Mouse (Mus musculus): Measurements from ENCODE around the gene Cic. TPM values are rescaled to one million over a fixed set of nuclear protein-coding genes. Genes with fewer than 3 reads are reported as not detected.

Cic gene
- polyA plus RNA-seq, 1 experiment from 2014 or later = 31.5 TPM

- 3% methylated on average over 30 of the region's 30 CpGs for WGBS (ENCODE audit: insufficient replicate concordance)
- peaks cover 17% of the 10 kb centered on the region for H3K4me1 ChIP-seq (ENCODE audit: control insufficient read depth, insufficient read depth, low read length)
- H3K9ac ChIP-seq (ENCODE audit: low read depth, low read length) = peak overlapping the region; percentile 47
- peak overlapping the region; percentile 83 for H3K4me3 ChIP-seq (ENCODE audit: low read depth, low read length)
- H3K27me3 ChIP-seq (ENCODE audit: control insufficient read depth, insufficient read depth, low read length) = no peaks in the 10 kb centered on the region
- peaks cover 15% of the 10 kb centered on the region for H3K36me3 ChIP-seq (ENCODE audit: control insufficient read depth, insufficient read depth, low read length)
- H3K9me3 ChIP-seq (replicated peaks; ENCODE audit: control insufficient read depth, low read length) = no peaks in the 10 kb centered on the region
- ATAC-seq (replicated peaks; ENCODE audit: insufficient number of reproducible peaks, low FRiP score, low TSS enrichment) = peak; percentile 32
- H3K27ac ChIP-seq (ENCODE audit: low read depth, low read length) = peak overlapping the region; percentile 74
- H3K4me2 ChIP-seq = peak overlapping the region; percentile 75
Measured at GRCm38 (mm10) chr7:25238829-25239623, 28.5 kb upstream of the Cic start.

- H3K27ac ChIP-seq (ENCODE audit: low read depth, low read length) = peak overlapping the region; percentile 42
- WGBS (ENCODE audit: insufficient replicate concordance) = 57% methylated on average over 7 of the region's 7 CpGs
- H3K4me2 ChIP-seq = no peak overlapping the region
- H3K27me3 ChIP-seq (ENCODE audit: control insufficient read depth, insufficient read depth, low read length) = no peaks in the 10 kb centered on the region
- H3K4me3 ChIP-seq (ENCODE audit: low read depth, low read length) = no peak overlapping the region
- no peaks in the 10 kb centered on the region for H3K9me3 ChIP-seq (replicated peaks; ENCODE audit: control insufficient read depth, low read length)
- peaks cover 19% of the 10 kb centered on the region for H3K36me3 ChIP-seq (ENCODE audit: control insufficient read depth, insufficient read depth, low read length)
- no peak for ATAC-seq (replicated peaks; ENCODE audit: insufficient number of reproducible peaks, low FRiP score, low TSS enrichment)
- H3K4me1 ChIP-seq (ENCODE audit: control insufficient read depth, insufficient read depth, low read length) = peaks cover 21% of the 10 kb centered on the region
- no peak overlapping the region for H3K9ac ChIP-seq (ENCODE audit: low read depth, low read length)
Measured at GRCm38 (mm10) chr7:25240631-25241030, 26.9 kb upstream of the Cic start.

GRCm38 (mm10) chr7:25241062-25241461 is 26.4 kb upstream of the Cic start:
- Histone ChIP-seq H3K4me3 (ENCODE audit: low read depth, low read length) (no peak overlapping the region), H3K36me3 (ENCODE audit: control insufficient read depth, insufficient read depth, low read length) (peaks cover 22% of the 10 kb centered on the region)
- 28% methylated on average over 2 of the region's 2 CpGs for WGBS (ENCODE audit: insufficient replicate concordance)

GRCm38 (mm10) chr7:25243361-25243760 is 24.1 kb upstream of the Cic start:
- no peak overlapping the region for H3K4me2 ChIP-seq
- peaks cover 35% of the 10 kb centered on the region for H3K4me1 ChIP-seq (ENCODE audit: control insufficient read depth, insufficient read depth, low read length)
- no peaks in the 10 kb centered on the region for H3K27me3 ChIP-seq (ENCODE audit: control insufficient read depth, insufficient read depth, low read length)
- no peak overlapping the region for H3K9ac ChIP-seq (ENCODE audit: low read depth, low read length)
- H3K4me3 ChIP-seq (ENCODE audit: low read depth, low read length) = no peak overlapping the region
- 90% methylated on average over 4 of the region's 4 CpGs for WGBS (ENCODE audit: insufficient replicate concordance)
- H3K27ac ChIP-seq (ENCODE audit: low read depth, low read length) = no peak overlapping the region
- H3K36me3 ChIP-seq (ENCODE audit: control insufficient read depth, insufficient read depth, low read length) = peaks cover 22% of the 10 kb centered on the region
- no peak for ATAC-seq (replicated peaks; ENCODE audit: insufficient number of reproducible peaks, low FRiP score, low TSS enrichment)
- no peaks in the 10 kb centered on the region for H3K9me3 ChIP-seq (replicated peaks; ENCODE audit: control insufficient read depth, low read length)

More at GRCm38 (mm10) chr7:25241062-25241461, 26.4 kb upstream of the Cic start:
- Histone ChIP-seq H3K27ac (ENCODE audit: low read depth, low read length) (peak overlapping the region; percentile 42), H3K4me2 (no peak overlapping the region), H3K4me1 (ENCODE audit: control insufficient read depth, insufficient read depth, low read length) (peaks cover 22% of the 10 kb centered on the region), H3K27me3 (ENCODE audit: control insufficient read depth, insufficient read depth, low read length) (no peaks in the 10 kb centered on the region), H3K9me3 (replicated peaks; ENCODE audit: control insufficient read depth, low read length) (no peaks in the 10 kb centered on the region), H3K9ac (ENCODE audit: low read depth, low read length) (peak overlapping the region; percentile 30; the same call in 1 of the 2 replicates)
- ATAC-seq (replicated peaks; ENCODE audit: insufficient number of reproducible peaks, low FRiP score, low TSS enrichment) = no peak

- no peaks in the 10 kb centered on the region for H3K9me3 ChIP-seq (replicated peaks; ENCODE audit: control insufficient read depth, low read length)
- no peaks in the 10 kb centered on the region for H3K27me3 ChIP-seq (ENCODE audit: control insufficient read depth, insufficient read depth, low read length)
- peaks cover 33% of the 10 kb centered on the region for H3K4me1 ChIP-seq (ENCODE audit: control insufficient read depth, insufficient read depth, low read length)
- no peak overlapping the region; the same call in 1 of the 2 replicates for H3K4me2 ChIP-seq
- no peak for ATAC-seq (replicated peaks; ENCODE audit: insufficient number of reproducible peaks, low FRiP score, low TSS enrichment)
- 0 out of 2 replicates have a peak overlapping the region, but pooled peaks have one; percentile 10 for H3K9ac ChIP-seq (ENCODE audit: low read depth, low read length)
- 88% methylated on average over 30 of the region's 30 CpGs for WGBS (ENCODE audit: insufficient replicate concordance)
- peaks cover 22% of the 10 kb centered on the region for H3K36me3 ChIP-seq (ENCODE audit: control insufficient read depth, insufficient read depth, low read length)
- H3K27ac ChIP-seq (ENCODE audit: low read depth, low read length) = no peak overlapping the region
- H3K4me3 ChIP-seq (ENCODE audit: low read depth, low read length) = no peak overlapping the region
Measured at GRCm38 (mm10) chr7:25244562-25245369, 22.7 kb upstream of the Cic start.

GRCm38 (mm10) chr7:25246079-25246758 is 21.3 kb upstream of the Cic start:
- Histone ChIP-seq H3K36me3 (ENCODE audit: control insufficient read depth, insufficient read depth, low read length) (peaks cover 22% of the 10 kb centered on the region), H3K9me3 (replicated peaks; ENCODE audit: control insufficient read depth, low read length) (no peaks in the 10 kb centered on the region), H3K4me2 (peak overlapping the region; percentile 98), H3K4me3 (ENCODE audit: low read depth, low read length) (peak overlapping the region; percentile 80), H3K27ac (ENCODE audit: low read depth, low read length) (peak overlapping the region; percentile 99), H3K9ac (ENCODE audit: low read depth, low read length) (peak overlapping the region; percentile 99), H3K27me3 (ENCODE audit: control insufficient read depth, insufficient read depth, low read length) (no peaks in the 10 kb centered on the region), H3K4me1 (ENCODE audit: control insufficient read depth, insufficient read depth, low read length) (peaks cover 34% of the 10 kb centered on the region)
- WGBS (ENCODE audit: insufficient replicate concordance) = 61% methylated on average over 20 of the region's 20 CpGs
- ATAC-seq (replicated peaks; ENCODE audit: insufficient number of reproducible peaks, low FRiP score, low TSS enrichment) = no peak

GRCm38 (mm10) chr7:25246759-25247137 is 20.8 kb upstream of the Cic start:
- peak overlapping the region; percentile 99 for H3K27ac ChIP-seq (ENCODE audit: low read depth, low read length)
- no peak for ATAC-seq (replicated peaks; ENCODE audit: insufficient number of reproducible peaks, low FRiP score, low TSS enrichment)
- WGBS (ENCODE audit: insufficient replicate concordance) = 46% methylated on average over 4 of the region's 4 CpGs
- no peaks in the 10 kb centered on the region for H3K9me3 ChIP-seq (replicated peaks; ENCODE audit: control insufficient read depth, low read length)
- peak overlapping the region; percentile 80 for H3K4me3 ChIP-seq (ENCODE audit: low read depth, low read length)
- peak overlapping the region; percentile 99 for H3K9ac ChIP-seq (ENCODE audit: low read depth, low read length)
- no peaks in the 10 kb centered on the region for H3K27me3 ChIP-seq (ENCODE audit: control insufficient read depth, insufficient read depth, low read length)
- peak overlapping the region; percentile 98 for H3K4me2 ChIP-seq
- peaks cover 22% of the 10 kb centered on the region for H3K36me3 ChIP-seq (ENCODE audit: control insufficient read depth, insufficient read depth, low read length)
- peaks cover 36% of the 10 kb centered on the region for H3K4me1 ChIP-seq (ENCODE audit: control insufficient read depth, insufficient read depth, low read length)

GRCm38 (mm10) chr7:25247498-25247897 is 20.0 kb upstream of the Cic start:
- Histone ChIP-seq H3K4me3 (ENCODE audit: low read depth, low read length) (peak overlapping the region; percentile 80), H3K9ac (ENCODE audit: low read depth, low read length) (peak overlapping the region; percentile 99), H3K9me3 (replicated peaks; ENCODE audit: control insufficient read depth, low read length) (no peaks in the 10 kb centered on the region), H3K27me3 (ENCODE audit: control insufficient read depth, insufficient read depth, low read length) (no peaks in the 10 kb centered on the region), H3K4me1 (ENCODE audit: control insufficient read depth, insufficient read depth, low read length) (peaks cover 39% of the 10 kb centered on the region), H3K36me3 (ENCODE audit: control insufficient read depth, insufficient read depth, low read length) (peaks cover 22% of the 10 kb centered on the region), H3K27ac (ENCODE audit: low read depth, low read length) (peak overlapping the region; percentile 99), H3K4me2 (peak overlapping the region; percentile 98)
- ATAC-seq (replicated peaks; ENCODE audit: insufficient number of reproducible peaks, low FRiP score, low TSS enrichment) = no peak
- whole genome bisulfite sequencing (ENCODE audit: insufficient replicate concordance) = 19% methylated on average over 3 of the region's 3 CpGs

All from heart, embryonic 11.5 days (tissue).